Mouse (Mus musculus) midbrain, embryonic 16.5 days (tissue): ENCODE results near the gene Ptprn2. TPM values are rescaled to one million over a fixed set of nuclear protein-coding genes. Genes with fewer than 3 reads are reported as not detected.

Source experiments
- ATAC-seq: fragments of 200-750 bp; cut with Nextera tagmentation; 2 replicates; pipeline ENCODE4 v1.8.0; 2017; ENCODE audit warnings: moderate TSS enrichment
- H3K27ac ChIP-seq: fragments of 300-500 bp; sonication (generic); 2 replicates; pipeline ENCODE4 v1.5.1; 2014; ENCODE audit warnings: mild to moderate bottlenecking, low read length, mixed read lengths
- H3K27me3 ChIP-seq: fragments of 300-500 bp; sonication (generic); 2 replicates; pipeline ENCODE4 v1.6.1; 2014; ENCODE audit warnings: low read depth, low read length, mixed read lengths; ENCODE audit not compliant: control insufficient read depth, insufficient read depth
- H3K36me3 ChIP-seq: fragments of 300-500 bp; sonication (generic); 2 replicates; pipeline ENCODE4 v1.6.1; 2014; ENCODE audit warnings: mild to moderate bottlenecking, low read length, moderate library complexity, mixed read lengths; ENCODE audit not compliant: control insufficient read depth, insufficient read depth
- H3K4me1 ChIP-seq: fragments of 300-500 bp; sonication (generic); 2 replicates; pipeline ENCODE4 v1.6.1; 2014; ENCODE audit warnings: mild to moderate bottlenecking, low read length, mixed read lengths; ENCODE audit not compliant: control insufficient read depth, insufficient read depth
- H3K4me2 ChIP-seq: fragments of 300-500 bp; sonication (generic); 2 replicates; pipeline ENCODE4 v1.6.1; 2014; ENCODE audit warnings: mild to moderate bottlenecking, low read length, mixed read lengths
- H3K4me3 ChIP-seq: fragments of 300-500 bp; sonication (generic); 2 replicates; pipeline ENCODE4 v1.5.1; 2014; ENCODE audit warnings: low read depth, mild to moderate bottlenecking, low read length, moderate library complexity, mixed read lengths
- H3K9ac ChIP-seq: fragments of 300-500 bp; sonication (generic); 2 replicates; pipeline ENCODE4 v1.6.1; 2014; ENCODE audit warnings: low read depth, low read length, mixed read lengths
- H3K9me3 ChIP-seq: fragments of 300-500 bp; sonication (generic); replicated peaks from 2 replicates; pipeline ENCODE4 v1.6.1; 2014; ENCODE audit warnings: mild to moderate bottlenecking, low read length, mixed read lengths; ENCODE audit not compliant: control insufficient read depth, poor library complexity, severe bottlenecking
- WGBS: fragments of 180-500 bp; shearing (Covaris S2); extraction: QIAGEN DNeasy Blood & Tissue Kit; methylation state at CpG from one replicate; pipeline ENCODE4 v1.1.7; 2014; 5-methylcytosine and 5-hydroxymethylcytosine counted together
- polyA plus RNA-seq: library from polyadenylated mRNA; unstranded; fragments of >200 nt; fragmentation: Nextera tagmentation; extraction: Ambion mirVana; gene quantifications from 2 replicates; pipeline ENCODE4 v1.2.1, GENCODE M21; 2015

Gene Ptprn2
- polyA plus RNA-seq, 1 experiment from 2014 or later = 15.6 TPM

- 97% methylated on average over 1 of the region's 1 CpGs for WGBS
- H3K36me3 ChIP-seq = no peaks in the 10 kb centered on the region
- ATAC-seq = no peak
These were observed 294.9 kb downstream of the Ptprn2 start for GRCm38 (mm10) chr12:116780419-116780818.

GRCm38 (mm10) chr12:116785731-116786130 lies 300.2 kb downstream of the Ptprn2 start:
- Histone ChIP-seq H3K27me3 (no peaks in the 10 kb centered on the region), H3K27ac (no peak overlapping the region), H3K9me3 (no peaks in the 10 kb centered on the region), H3K4me2 (no peak overlapping the region), H3K36me3 (no peaks in the 10 kb centered on the region), H3K4me1 (no peaks in the 10 kb centered on the region), H3K9ac (no peak overlapping the region), H3K4me3 (no peak overlapping the region)
- ATAC-seq = no peak
- WGBS = 93% methylated on average over 3 of the region's 3 CpGs

More at GRCm38 (mm10) chr12:116780419-116780818, 294.9 kb downstream of the Ptprn2 start:
- Histone ChIP-seq H3K4me2 (no peak overlapping the region), H3K27ac (no peak overlapping the region), H3K4me3 (no peak overlapping the region), H3K4me1 (no peaks in the 10 kb centered on the region), H3K9ac (no peak overlapping the region), H3K27me3 (no peaks in the 10 kb centered on the region), H3K9me3 (no peaks in the 10 kb centered on the region)

GRCm38 (mm10) chr12:116788346-116788745 lies 302.8 kb downstream of the Ptprn2 start:
- no peaks in the 10 kb centered on the region for H3K36me3 ChIP-seq
- H3K27ac ChIP-seq = no peak overlapping the region
- H3K9me3 ChIP-seq = no peaks in the 10 kb centered on the region
- no peak for ATAC-seq
- WGBS = 93% methylated on average over 3 of the region's 3 CpGs
- H3K4me2 ChIP-seq = no peak overlapping the region
- no peaks in the 10 kb centered on the region for H3K4me1 ChIP-seq
- no peak overlapping the region for H3K9ac ChIP-seq
- no peaks in the 10 kb centered on the region for H3K27me3 ChIP-seq
- H3K4me3 ChIP-seq = no peak overlapping the region

- Histone ChIP-seq H3K4me3 (no peak overlapping the region), H3K27me3 (no peaks in the 10 kb centered on the region), H3K4me1 (peaks cover 19% of the 10 kb centered on the region), H3K36me3 (no peaks in the 10 kb centered on the region), H3K27ac (no peak overlapping the region), H3K9me3 (no peaks in the 10 kb centered on the region; the same call in 1 of the 2 replicates), H3K9ac (no peak overlapping the region), H3K4me2 (no peak overlapping the region)
- no peak for ATAC-seq
- 94% methylated on average over 5 of the region's 5 CpGs for WGBS
These were observed 317.8 kb downstream of the Ptprn2 start for GRCm38 (mm10) chr12:116803331-116803730.

- H3K27ac ChIP-seq = peak overlapping the region; percentile 74
- no peaks in the 10 kb centered on the region; the same call in 1 of the 2 replicates for H3K9me3 ChIP-seq
- peaks cover 19% of the 10 kb centered on the region for H3K4me1 ChIP-seq
- H3K36me3 ChIP-seq = no peaks in the 10 kb centered on the region
- ATAC-seq = no peak
- WGBS = 77% methylated on average over 2 of the region's 2 CpGs
- H3K4me3 ChIP-seq = no peak overlapping the region
- no peak overlapping the region for H3K9ac ChIP-seq
- no peak overlapping the region for H3K4me2 ChIP-seq
- H3K27me3 ChIP-seq = no peaks in the 10 kb centered on the region
These were observed 319.2 kb downstream of the Ptprn2 start for GRCm38 (mm10) chr12:116804712-116805111.

GRCm38 (mm10) chr12:116805129-116805809 lies 319.7 kb downstream of the Ptprn2 start:
- no peak overlapping the region for H3K4me3 ChIP-seq
- H3K9me3 ChIP-seq = no peaks in the 10 kb centered on the region; the same call in 1 of the 2 replicates
- no peaks in the 10 kb centered on the region for H3K36me3 ChIP-seq
- no peak overlapping the region for H3K9ac ChIP-seq
- no peak overlapping the region for H3K4me2 ChIP-seq
- peak; percentile 69 for ATAC-seq
- 55% methylated on average over 2 of the region's 2 CpGs for WGBS
- H3K27me3 ChIP-seq = no peaks in the 10 kb centered on the region
- H3K4me1 ChIP-seq = peaks cover 19% of the 10 kb centered on the region
- H3K27ac ChIP-seq = peak overlapping the region; percentile 74

- no peaks in the 10 kb centered on the region; the same call in 1 of the 2 replicates for H3K9me3 ChIP-seq
- no peaks in the 10 kb centered on the region for H3K27me3 ChIP-seq
- peak overlapping the region; percentile 74 for H3K27ac ChIP-seq
- H3K4me2 ChIP-seq = no peak overlapping the region
- H3K4me1 ChIP-seq = peaks cover 19% of the 10 kb centered on the region
- no peak overlapping the region for H3K9ac ChIP-seq
- no peak overlapping the region for H3K4me3 ChIP-seq
- ATAC-seq = no peak
- no peaks in the 10 kb centered on the region for H3K36me3 ChIP-seq
- WGBS = 83% methylated on average over 2 of the region's 2 CpGs
These were observed 320.6 kb downstream of the Ptprn2 start for GRCm38 (mm10) chr12:116806089-116806488.

- Histone ChIP-seq H3K36me3 (no peaks in the 10 kb centered on the region), H3K27me3 (no peaks in the 10 kb centered on the region), H3K4me1 (no peaks in the 10 kb centered on the region), H3K27ac (no peak overlapping the region), H3K9me3 (no peaks in the 10 kb centered on the region), H3K4me2 (no peak overlapping the region), H3K4me3 (no peak overlapping the region), H3K9ac (no peak overlapping the region)
- ATAC-seq = no peak
- 51% methylated on average over 5 of the region's 5 CpGs for WGBS
These were observed 327.5 kb downstream of the Ptprn2 start for GRCm38 (mm10) chr12:116813012-116813411.

GRCm38 (mm10) chr12:116819836-116820235 lies 334.3 kb downstream of the Ptprn2 start:
- ATAC-seq = no peak
- H3K9ac ChIP-seq = no peak overlapping the region
- no peak overlapping the region for H3K27ac ChIP-seq
- H3K36me3 ChIP-seq = no peaks in the 10 kb centered on the region
- H3K4me3 ChIP-seq = no peak overlapping the region
- H3K27me3 ChIP-seq = no peaks in the 10 kb centered on the region
- H3K9me3 ChIP-seq = no peaks in the 10 kb centered on the region
- no peak overlapping the region for H3K4me2 ChIP-seq
- no peaks in the 10 kb centered on the region for H3K4me1 ChIP-seq
- WGBS = 93% methylated on average over 2 of the region's 2 CpGs
